Mouse (Mus musculus): ENCODE measurements at regions not wholly inside any gene's neighbourhood (a gene's known extent, or its start where the extent isn't known, plus 50 kb on each side); places are given as distances from the start of the nearest gene placed in this dataset.

DNA sequence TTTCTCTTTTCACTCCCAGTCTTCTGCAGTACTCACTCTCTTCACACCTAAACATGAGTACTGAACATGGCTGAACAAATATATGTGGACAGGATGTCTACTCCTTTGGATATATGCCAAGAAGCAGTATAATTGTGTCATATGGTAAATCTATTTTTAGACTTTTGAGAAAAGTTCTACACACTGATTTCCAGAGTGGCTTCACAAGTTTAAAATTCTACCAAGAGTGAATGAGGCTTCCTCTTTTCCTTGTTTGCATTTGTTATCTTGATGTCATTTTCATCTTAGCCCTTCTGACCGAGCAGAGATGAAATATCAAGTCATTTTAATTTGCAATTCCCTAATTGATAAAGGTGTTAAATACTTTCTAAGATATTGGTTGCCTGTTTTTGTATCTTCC is 1254.6 kb upstream of the Zeb2 start:
- no peaks in the 10 kb centered on the region for H3K4me1 ChIP-seq (ENCODE audit: control insufficient read depth, insufficient read depth, low read length)
- 95% methylated on average over 1 of the region's 1 CpGs for WGBS

DNA sequence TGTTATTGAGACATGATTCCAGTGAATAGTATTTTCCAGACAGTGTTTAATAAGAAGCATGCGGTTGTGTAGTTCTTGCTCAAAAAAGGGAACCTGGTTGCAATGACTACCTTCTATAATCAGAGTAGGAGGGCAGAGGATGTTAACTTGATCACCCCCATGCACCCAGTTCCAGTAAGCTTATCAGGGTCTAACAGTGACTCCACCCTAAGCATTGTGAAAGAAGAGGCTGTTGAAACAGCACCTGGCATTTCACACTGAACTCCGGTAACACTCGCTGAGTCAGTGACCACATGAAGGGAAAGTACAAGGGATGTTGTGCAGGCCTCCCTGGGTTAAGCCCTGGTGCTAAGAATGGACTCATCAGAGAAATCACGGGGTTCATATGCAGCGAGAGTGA is 1253.8 kb upstream of the Zeb2 start:
- 75% methylated on average over 5 of the region's 5 CpGs for WGBS
- Histone ChIP-seq H3K4me1 (ENCODE audit: control insufficient read depth, insufficient read depth, low read length) (no peaks in the 10 kb centered on the region), H3K27me3 (ENCODE audit: control insufficient read depth, insufficient read depth, low read length) (no peaks in the 10 kb centered on the region), H3K27ac (ENCODE audit: insufficient read depth, low read length) (no peak overlapping the region), H3K4me3 (replicated peaks; ENCODE audit: insufficient read depth, low read depth, low read length) (no peak overlapping the region)
- no peak for DNase-seq
- TF ChIP-seq CTCF (IDR thresholded peaks at IDR 0.05; ENCODE audit: borderline replicate concordance, insufficient read depth, low read depth, low read length) (no peak), POLR2A (IDR thresholded peaks at IDR 0.05; ENCODE audit: borderline replicate concordance, insufficient read depth, low read length) (no peak)

More for the DNA sequence above, 1254.6 kb upstream of the Zeb2 start:
- no peak for DNase-seq
- TF ChIP-seq CTCF (IDR thresholded peaks at IDR 0.05; ENCODE audit: borderline replicate concordance, insufficient read depth, low read depth, low read length) (no peak), POLR2A (IDR thresholded peaks at IDR 0.05; ENCODE audit: borderline replicate concordance, insufficient read depth, low read length) (no peak)
- H3K27ac ChIP-seq (ENCODE audit: insufficient read depth, low read length) = no peak overlapping the region
- no peaks in the 10 kb centered on the region for H3K27me3 ChIP-seq (ENCODE audit: control insufficient read depth, insufficient read depth, low read length)
- no peak overlapping the region for H3K4me3 ChIP-seq (replicated peaks; ENCODE audit: insufficient read depth, low read depth, low read length)

DNA sequence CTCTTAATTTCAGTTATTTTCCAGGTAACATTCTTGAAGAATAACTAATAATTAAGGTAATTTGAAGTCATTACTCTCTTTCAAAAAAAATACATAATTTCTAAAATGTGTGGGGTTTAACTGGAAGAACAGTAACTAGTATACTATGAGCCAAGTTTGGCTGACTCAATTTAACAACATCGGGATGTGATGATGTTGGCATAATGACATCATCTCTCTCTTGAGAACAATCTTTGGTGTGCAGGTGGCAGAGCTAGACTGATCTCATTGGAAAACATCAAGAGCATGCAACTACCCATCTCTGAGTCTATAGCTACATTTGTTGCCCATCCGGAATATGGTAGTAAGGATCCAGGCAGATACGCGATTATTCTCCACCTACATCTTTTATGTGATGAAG is 1251.7 kb upstream of the Zeb2 start:
- DNase-seq = no peak

DNA sequence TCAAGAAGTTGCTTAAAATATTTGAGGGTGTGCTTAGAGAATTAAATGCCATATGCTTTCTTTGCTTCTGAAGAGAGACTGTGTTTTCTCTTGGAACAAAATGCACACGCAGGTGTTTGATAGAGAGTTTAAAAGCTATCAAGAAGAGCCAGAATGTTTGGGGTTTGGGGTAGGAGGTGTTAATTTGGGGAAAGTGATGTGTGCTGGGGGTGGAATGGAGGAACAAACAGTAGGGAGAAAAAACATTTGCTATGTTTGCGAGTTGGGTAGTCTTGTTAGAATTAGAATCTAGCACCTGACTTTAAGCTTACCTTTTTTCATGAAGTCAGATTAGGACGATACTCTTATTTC is 1248.9 kb upstream of the Zeb2 start:
- no peaks in the 10 kb centered on the region for H3K4me1 ChIP-seq (ENCODE audit: control insufficient read depth, insufficient read depth, low read length)
- H3K27me3 ChIP-seq (ENCODE audit: control insufficient read depth, insufficient read depth, low read length) = no peaks in the 10 kb centered on the region
- no peak for DNase-seq
- 88% methylated on average over 3 of the region's 3 CpGs for WGBS
- no peak for TF ChIP-seq CTCF (IDR thresholded peaks at IDR 0.05; ENCODE audit: borderline replicate concordance, insufficient read depth, low read depth, low read length)
- no peak for TF ChIP-seq POLR2A (IDR thresholded peaks at IDR 0.05; ENCODE audit: borderline replicate concordance, insufficient read depth, low read length)
- no peak overlapping the region for H3K27ac ChIP-seq (ENCODE audit: insufficient read depth, low read length)
- H3K4me3 ChIP-seq (replicated peaks; ENCODE audit: insufficient read depth, low read depth, low read length) = no peak overlapping the region

More for the DNA sequence above, 1251.7 kb upstream of the Zeb2 start:
- no peak for TF ChIP-seq CTCF (IDR thresholded peaks at IDR 0.05; ENCODE audit: borderline replicate concordance, insufficient read depth, low read depth, low read length)
- no peak for TF ChIP-seq POLR2A (IDR thresholded peaks at IDR 0.05; ENCODE audit: borderline replicate concordance, insufficient read depth, low read length)
- no peak overlapping the region for H3K4me3 ChIP-seq (replicated peaks; ENCODE audit: insufficient read depth, low read depth, low read length)
- 92% methylated on average over 4 of the region's 4 CpGs for WGBS
- no peaks in the 10 kb centered on the region for H3K4me1 ChIP-seq (ENCODE audit: control insufficient read depth, insufficient read depth, low read length)
- no peak overlapping the region for H3K27ac ChIP-seq (ENCODE audit: insufficient read depth, low read length)
- H3K27me3 ChIP-seq (ENCODE audit: control insufficient read depth, insufficient read depth, low read length) = no peaks in the 10 kb centered on the region

DNA sequence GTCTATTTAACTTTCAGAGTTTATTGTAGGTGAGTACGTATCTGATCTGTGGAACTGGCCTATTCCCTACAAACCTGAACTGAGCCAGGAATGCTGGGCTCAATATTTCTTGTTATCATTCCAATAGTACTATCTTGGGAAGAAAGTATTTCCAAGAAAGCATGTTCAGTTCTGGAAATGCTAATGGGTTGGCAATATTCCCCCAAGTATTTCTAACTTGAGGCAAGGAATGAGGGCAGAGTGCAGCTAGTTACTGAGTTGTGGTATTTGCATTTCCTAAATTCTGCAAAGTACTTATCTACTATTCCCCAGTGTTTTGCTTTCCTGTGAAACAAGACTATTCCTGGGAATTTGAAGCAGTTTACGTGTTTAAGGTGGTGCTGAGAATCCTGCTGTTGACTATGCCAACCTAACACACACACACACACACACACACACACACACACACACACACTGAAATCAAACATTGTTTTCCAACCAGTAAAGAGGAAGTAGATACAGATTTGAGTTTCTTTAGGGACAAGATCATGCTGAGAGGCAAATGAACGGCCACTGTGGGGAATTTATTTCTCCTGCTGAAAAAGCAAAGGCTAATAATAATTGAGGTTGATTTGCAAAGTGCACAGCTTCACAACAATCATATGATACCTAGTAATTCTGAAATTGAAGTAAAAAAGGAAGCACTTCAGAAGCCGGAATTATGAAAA is 1248.4 kb upstream of the Zeb2 start:
- 75% methylated on average over 4 of the region's 4 CpGs for WGBS
- Histone ChIP-seq H3K27me3 (ENCODE audit: control insufficient read depth, insufficient read depth, low read length) (no peaks in the 10 kb centered on the region), H3K4me3 (replicated peaks; ENCODE audit: insufficient read depth, low read depth, low read length) (no peak overlapping the region), H3K4me1 (ENCODE audit: control insufficient read depth, insufficient read depth, low read length) (no peaks in the 10 kb centered on the region), H3K27ac (ENCODE audit: insufficient read depth, low read length) (no peak overlapping the region)
- no peak for DNase-seq
- TF ChIP-seq CTCF (IDR thresholded peaks at IDR 0.05; ENCODE audit: borderline replicate concordance, insufficient read depth, low read depth, low read length) = no peak
- no peak for TF ChIP-seq POLR2A (IDR thresholded peaks at IDR 0.05; ENCODE audit: borderline replicate concordance, insufficient read depth, low read length)

DNA sequence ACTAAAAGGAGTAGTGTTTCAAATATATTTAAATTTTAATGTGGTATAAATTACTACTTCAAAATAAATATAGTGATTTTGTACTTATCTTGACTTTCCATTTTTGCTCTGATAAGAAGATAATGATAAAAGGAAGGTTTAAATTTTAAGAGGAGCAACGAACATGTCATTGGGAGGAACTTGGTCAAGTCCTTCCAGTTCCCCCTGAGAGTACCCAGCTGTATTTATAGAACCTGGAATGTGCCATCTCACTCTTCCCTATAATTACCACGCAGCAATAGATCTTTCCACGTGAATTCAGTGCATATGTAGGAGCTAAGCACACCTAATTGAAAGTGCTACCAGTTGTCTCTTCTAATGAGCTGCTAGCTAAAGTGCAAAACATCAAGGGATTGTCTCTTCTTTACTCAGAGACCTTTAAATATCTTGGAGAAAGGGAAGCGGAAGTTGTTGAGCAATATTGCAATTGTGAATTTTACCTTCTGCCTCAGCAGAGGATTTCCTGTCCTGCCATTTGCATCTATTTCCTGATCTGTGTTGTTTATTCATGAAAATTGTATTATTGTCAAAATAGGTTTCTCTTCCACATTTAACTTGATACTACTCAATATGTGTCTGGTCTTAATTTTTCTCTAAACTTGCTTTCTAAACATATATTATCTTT is 1243.0 kb upstream of the Zeb2 start:
- DNase-seq = no peak
- H3K27me3 ChIP-seq (ENCODE audit: control insufficient read depth, insufficient read depth, low read length) = no peaks in the 10 kb centered on the region
- H3K4me1 ChIP-seq (ENCODE audit: control insufficient read depth, insufficient read depth, low read length) = no peaks in the 10 kb centered on the region
- H3K4me3 ChIP-seq (replicated peaks; ENCODE audit: insufficient read depth, low read depth, low read length) = no peak overlapping the region
- whole genome bisulfite sequencing = 79% methylated on average over 4 of the region's 4 CpGs
- H3K27ac ChIP-seq (ENCODE audit: insufficient read depth, low read length) = no peak overlapping the region
- TF ChIP-seq CTCF (IDR thresholded peaks at IDR 0.05; ENCODE audit: borderline replicate concordance, insufficient read depth, low read depth, low read length) (no peak), POLR2A (IDR thresholded peaks at IDR 0.05; ENCODE audit: borderline replicate concordance, insufficient read depth, low read length) (no peak)

DNA sequence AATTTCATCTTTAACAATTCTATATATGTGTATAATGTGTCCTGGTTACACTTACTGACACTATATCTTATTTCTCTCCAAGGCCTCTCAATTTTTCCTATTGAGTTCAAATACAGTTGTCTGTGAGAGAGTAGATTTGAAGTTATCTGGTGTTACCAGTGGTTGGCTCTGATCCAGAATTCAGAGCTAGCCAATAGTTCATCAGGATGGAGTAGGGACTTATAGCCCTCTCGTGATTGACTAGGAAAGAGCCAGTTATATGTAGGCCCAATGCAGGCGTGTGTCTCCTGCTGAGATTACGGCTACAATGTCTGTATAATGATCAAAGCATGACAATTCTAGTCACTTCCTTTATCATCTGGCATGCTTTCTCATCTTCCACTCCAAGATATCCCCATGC is 1241.0 kb upstream of the Zeb2 start:
- Histone ChIP-seq H3K27me3 (ENCODE audit: control insufficient read depth, insufficient read depth, low read length) (no peaks in the 10 kb centered on the region), H3K4me3 (replicated peaks; ENCODE audit: insufficient read depth, low read depth, low read length) (no peak overlapping the region), H3K27ac (ENCODE audit: insufficient read depth, low read length) (no peak overlapping the region), H3K4me1 (ENCODE audit: control insufficient read depth, insufficient read depth, low read length) (no peaks in the 10 kb centered on the region)
- no peak for DNase-seq
- 82% methylated on average over 3 of the region's 3 CpGs for WGBS
- no peak for TF ChIP-seq POLR2A (IDR thresholded peaks at IDR 0.05; ENCODE audit: borderline replicate concordance, insufficient read depth, low read length)
- no peak for TF ChIP-seq CTCF (IDR thresholded peaks at IDR 0.05; ENCODE audit: borderline replicate concordance, insufficient read depth, low read depth, low read length)

DNA sequence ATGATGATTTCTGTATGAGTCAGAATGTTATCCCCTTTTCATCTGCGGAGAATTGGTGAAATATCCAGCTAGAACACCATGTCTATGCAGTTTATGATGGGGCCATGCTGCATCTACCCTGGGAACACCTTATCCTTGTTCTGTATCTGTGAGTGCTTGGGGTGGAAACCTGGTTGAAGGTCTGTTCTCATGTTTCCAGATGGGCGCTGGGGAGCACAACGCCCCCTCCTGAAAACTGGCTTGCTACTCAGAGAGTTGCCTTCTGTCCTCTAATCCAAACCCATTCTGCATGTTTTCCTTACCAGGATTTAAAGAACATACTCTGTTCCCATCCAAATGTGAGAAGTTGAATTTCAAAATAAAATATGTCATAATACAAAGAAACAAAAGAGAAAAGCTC is 1239.5 kb upstream of the Zeb2 start:
- Histone ChIP-seq H3K4me1 (ENCODE audit: control insufficient read depth, insufficient read depth, low read length) (no peaks in the 10 kb centered on the region), H3K27me3 (ENCODE audit: control insufficient read depth, insufficient read depth, low read length) (no peaks in the 10 kb centered on the region), H3K27ac (ENCODE audit: insufficient read depth, low read length) (no peak overlapping the region), H3K4me3 (replicated peaks; ENCODE audit: insufficient read depth, low read depth, low read length) (no peak overlapping the region)
- WGBS = 94% methylated on average over 3 of the region's 3 CpGs
- DNase-seq = no peak
- TF ChIP-seq POLR2A (IDR thresholded peaks at IDR 0.05; ENCODE audit: borderline replicate concordance, insufficient read depth, low read length) (no peak), CTCF (IDR thresholded peaks at IDR 0.05; ENCODE audit: borderline replicate concordance, insufficient read depth, low read depth, low read length) (no peak)
